Mouse (Mus musculus) left cerebral cortex, adult 2 months (tissue): ENCODE measurements around the gene Skint4. TPM values are rescaled to one million over a fixed set of nuclear protein-coding genes. Genes with fewer than 3 reads are reported as not detected.

Experiments used
- DNase-seq, 2 experiments: peaks; one replicate each; pipeline ENCODE4 v3.0.0; 2021 to 2022; ENCODE audit warnings: low spot score in 2 of 2, mixed read lengths in 1 of 2; ENCODE audit errors: extremely low spot score in 1 of 2
- H3K27ac ChIP-seq: fragments of 200-600 bp; 2 replicates; pipeline ENCODE4 v1.8.1; 2022
- H3K4me3 ChIP-seq: fragments of 200-600 bp; 2 replicates; pipeline ENCODE4 v1.8.1; 2022
- CTCF ChIP-seq: fragments of 200-600 bp; IDR thresholded peaks from 2 replicates; pipeline ENCODE4 v1.8.1; 2022; ENCODE audit warnings: antibody characterized with exemption, mild to moderate bottlenecking, moderate library complexity
- intact Hi-C: fragments of 180-260 bp; cut with DNase I; formaldehyde crosslinking; loops from one replicate; pipeline ENCODE4 v1.15.1; 2025
- long read RNA-seq, 2 experiments: library from polyadenylated mRNA; stranded (forward); transcript quantifications; one replicate each; pipeline ENCODE4 v2.0.0; 2021; ENCODE audit warnings: borderline mapping rate in 2 of 2
- total RNA-seq, 2 experiments: library from RNA; stranded (reverse); gene quantifications; 2 replicates each; pipeline ENCODE4 v1.2.3; 2021

Skint4 gene
- not detected for total RNA-seq
- long read RNA-seq, experiment 1, result 0 reads
- long read RNA-seq, experiment 2, result 0 reads

DNA sequence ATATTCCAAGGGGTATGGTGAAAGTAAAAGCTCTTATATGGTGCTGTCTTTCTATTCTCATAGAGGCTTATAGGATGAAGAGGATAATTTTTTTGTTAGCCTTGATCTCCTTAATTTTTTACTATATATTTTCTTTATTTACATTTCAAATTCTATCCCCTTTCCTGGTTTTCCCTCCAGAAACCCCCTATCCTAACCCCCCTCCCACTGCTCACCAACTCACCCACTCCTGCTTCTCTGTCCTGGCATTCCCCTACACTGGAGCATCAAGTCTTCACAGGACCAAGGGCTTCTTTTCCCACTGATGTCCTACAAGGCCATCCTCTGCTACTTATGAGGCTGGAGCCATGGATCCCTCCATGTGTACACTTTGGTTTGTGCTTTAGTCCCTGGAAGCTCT is at the start of gene Skint4:
TSS of gene Skint4 (plus strand) at position 301 of the 400 bp plus-strand sequence.
- DNase-seq, result no peak
- intact Hi-C loops, result no loop called here
- Histone ChIP-seq H3K27ac (no peak within 1 kb of the TSS), H3K4me3 (no peak within 1 kb of the TSS)
- no peak for TF ChIP-seq CTCF

Other genes with a start within 250 kb of the Skint4 start
- gene Slc5a9, start 169.1 kb upstream of the Skint4 start, total RNA-seq, result not detected
- gene Skint8, start 152.6 kb upstream of the Skint4 start, total RNA-seq, result under 1 TPM in 1 of 2 experiments, not detected in 1; 0.36 TPM
- gene Skint7, start 99.1 kb upstream of the Skint4 start, total RNA-seq, result under 1 TPM; 0.25 to 0.33 TPM
- not detected for gene Skint1, start 65.7 kb upstream of the Skint4 start, total RNA-seq
- gene Skint3, start 160.2 kb downstream of the Skint4 start, total RNA-seq, result not detected